Mouse (Mus musculus) limb, embryonic 11.5 days (tissue): ENCODE measurements around the gene Ly6g5c. TPM values are rescaled to one million over a fixed set of nuclear protein-coding genes. Genes with fewer than 3 reads are reported as not detected.

Experiments
- ATAC-seq: fragments of 200-750 bp; cut with Nextera tagmentation; 2 replicates; pipeline ENCODE4 v1.8.0; 2017; ENCODE audit warnings: low read depth; ENCODE audit not compliant: insufficient number of reproducible peaks, low FRiP score, low TSS enrichment
- DNase-seq: peaks from one replicate; pipeline ENCODE4 v3.0.0-alpha.2; 2015; ENCODE audit warnings: low spot score
- H3K27ac ChIP-seq: fragments of 300-500 bp; sonication (generic); replicated peaks from 2 replicates; pipeline ENCODE4 v1.5.1; 2014; ENCODE audit warnings: low read depth, mild to moderate bottlenecking, low read length
- H3K27me3 ChIP-seq: fragments of 300-500 bp; sonication (generic); 2 replicates; pipeline ENCODE4 v1.6.1; 2014; ENCODE audit warnings: mild to moderate bottlenecking, low read length, mixed read lengths; ENCODE audit not compliant: control insufficient read depth, insufficient read depth
- H3K36me3 ChIP-seq: fragments of 300-500 bp; sonication (generic); 2 replicates; pipeline ENCODE4 v1.6.1; 2014; ENCODE audit warnings: mild to moderate bottlenecking, low read length, moderate library complexity, mixed read lengths; ENCODE audit not compliant: control insufficient read depth, insufficient read depth
- H3K4me1 ChIP-seq: fragments of 300-500 bp; sonication (generic); 2 replicates; pipeline ENCODE4 v1.6.1; 2014; ENCODE audit warnings: low read length, mixed read lengths; ENCODE audit not compliant: control insufficient read depth, insufficient read depth
- H3K4me2 ChIP-seq: fragments of 300-500 bp; sonication (generic); 2 replicates; pipeline ENCODE4 v1.6.1; 2014; ENCODE audit warnings: low read depth, mild to moderate bottlenecking, moderate library complexity; ENCODE audit not compliant: severe bottlenecking
- H3K4me3 ChIP-seq: fragments of 300-500 bp; sonication (generic); 2 replicates; pipeline ENCODE4 v1.5.1; 2014; ENCODE audit warnings: low read depth, low read length
- H3K9ac ChIP-seq: fragments of 300-500 bp; sonication (generic); 2 replicates; pipeline ENCODE4 v1.6.1; 2014; ENCODE audit warnings: mild to moderate bottlenecking, low read length
- H3K9me3 ChIP-seq: fragments of 300-500 bp; sonication (generic); 2 replicates; pipeline ENCODE4 v1.6.1; 2016; ENCODE audit warnings: low read length; ENCODE audit not compliant: control insufficient read depth
- WGBS: fragments of 180-500 bp; shearing (Covaris S2); extraction: QIAGEN DNeasy Blood & Tissue Kit; methylation state at CpG from one replicate; pipeline ENCODE4 v1.1.7; 2014; 5-methylcytosine and 5-hydroxymethylcytosine counted together
- polyA plus RNA-seq: library from polyadenylated mRNA; unstranded; fragments of >200 nt; fragmentation: Nextera tagmentation; extraction: Ambion mirVana; gene quantifications from 2 replicates; pipeline ENCODE4 v1.2.1, GENCODE M21; 2014

Gene Ly6g5c
- polyA plus RNA-seq, 1 experiment from 2014 or later = not detected

DNA sequence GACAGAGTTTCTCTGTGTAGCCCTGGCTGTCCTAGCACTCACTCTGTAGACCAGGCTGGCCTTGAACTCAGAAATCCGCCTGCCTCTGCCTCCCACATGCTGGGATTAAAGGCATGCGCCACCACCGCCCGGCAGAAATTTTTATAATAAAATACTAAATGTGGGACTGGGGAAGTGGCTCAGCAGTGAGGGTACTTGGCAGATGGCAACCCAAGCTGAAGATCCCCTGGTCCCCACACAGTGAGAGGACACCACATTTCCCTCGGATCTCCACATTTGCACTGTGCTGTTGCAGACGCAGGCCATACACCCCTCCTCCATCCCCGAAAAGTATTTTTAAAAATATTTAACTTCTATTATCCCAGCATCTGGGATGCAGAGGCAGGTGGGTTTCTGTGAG, 25.4 kb downstream of the Ly6g5c start:
- Histone ChIP-seq H3K4me2 (no peak overlapping the region), H3K36me3 (peaks cover 2% of the 10 kb centered on the region; the same call in 1 of the 2 replicates), H3K4me1 (peaks cover 8% of the 10 kb centered on the region), H3K27me3 (no peaks in the 10 kb centered on the region), H3K9ac (no peak overlapping the region), H3K9me3 (no peaks in the 10 kb centered on the region), H3K27ac (no peak overlapping the region), H3K4me3 (no peak overlapping the region)
- ATAC-seq (no peak), DNase-seq (no peak)
- 94% methylated on average over 7 of the region's 7 CpGs for WGBS

DNA sequence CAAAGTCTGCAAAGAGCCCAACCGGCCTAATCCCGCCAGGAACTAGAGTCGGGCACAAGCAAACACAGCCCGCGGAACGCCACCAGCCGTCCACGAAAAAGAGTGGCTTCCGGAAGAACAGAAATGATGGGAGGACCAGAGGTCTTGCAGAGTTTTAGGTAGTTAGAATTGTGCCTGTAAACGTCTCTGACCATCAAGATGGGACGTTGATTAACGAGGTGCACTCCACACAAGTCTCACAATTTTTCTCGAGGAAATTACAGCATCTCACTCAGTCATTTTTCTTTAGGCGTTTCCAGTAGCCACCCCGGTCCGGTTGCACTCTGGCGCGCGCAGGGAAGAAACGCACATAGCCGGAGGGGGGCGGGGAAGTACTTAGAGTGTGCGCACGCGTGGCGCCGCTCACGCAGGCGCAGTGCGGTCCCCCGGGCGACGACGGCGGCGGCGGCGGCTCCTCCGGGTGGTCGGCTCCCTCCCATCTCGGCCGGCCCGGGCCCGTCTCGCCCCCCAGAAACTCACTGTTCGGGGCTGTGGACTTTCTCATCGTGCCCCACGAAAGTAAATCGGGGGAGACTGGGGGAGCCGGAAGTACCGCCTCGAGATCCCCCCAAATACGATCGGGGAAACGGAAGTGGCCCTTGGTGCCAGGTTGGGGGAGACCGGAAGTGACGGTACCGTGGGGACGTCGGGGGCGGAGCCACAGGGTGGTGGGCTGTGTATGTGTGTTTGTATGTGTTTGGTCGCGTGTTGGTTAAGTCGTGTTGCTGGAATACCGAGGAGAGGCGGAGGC, 26.9 kb downstream of the Ly6g5c start, which contains the start of gene Bag6:
TSS of gene Bag6 (plus strand) at position 378 of the 790 bp plus-strand sequence.
- WGBS = under 1% methylated on average over 66 of the region's 66 CpGs

DNA sequence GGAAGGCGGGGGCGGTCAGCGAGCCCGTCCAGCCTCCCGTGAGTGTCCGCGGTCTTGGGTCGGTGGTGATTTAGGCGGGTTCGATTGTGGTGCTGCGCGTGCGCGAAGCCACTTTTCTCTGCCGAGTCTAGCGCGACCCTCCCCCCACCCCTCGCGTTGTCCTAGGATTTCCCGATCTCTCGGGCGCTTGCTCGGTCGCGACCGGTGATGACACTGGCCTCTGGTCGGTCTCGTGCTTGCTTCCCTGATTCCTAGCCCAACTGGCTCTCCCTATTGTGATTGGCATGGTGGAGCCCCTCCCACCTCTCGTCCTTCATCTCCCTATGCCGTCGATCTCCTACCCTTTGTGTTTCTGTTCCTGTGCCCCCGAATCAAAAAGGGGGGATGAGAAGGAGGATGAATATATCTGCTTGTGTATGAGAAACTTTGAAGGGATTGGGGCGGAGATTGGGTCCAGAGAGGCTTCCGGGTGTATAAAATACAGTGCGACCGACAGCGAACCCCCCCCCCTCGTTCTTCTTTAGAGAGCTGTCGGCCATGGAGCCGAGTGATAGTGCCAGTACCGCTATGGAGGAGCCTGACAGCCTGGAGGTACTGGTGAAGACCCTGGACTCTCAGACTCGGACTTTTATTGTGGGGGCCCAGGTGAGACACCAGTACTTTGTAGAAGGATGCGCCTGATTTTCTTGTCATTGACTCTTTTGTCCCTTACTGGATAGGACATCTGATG, 27.7 kb downstream of the Ly6g5c start:
- Histone ChIP-seq H3K27me3 (no peaks in the 10 kb centered on the region), H3K4me3 (peak overlapping the region; percentile 62), H3K36me3 (peaks cover 22% of the 10 kb centered on the region), H3K9me3 (no peaks in the 10 kb centered on the region), H3K9ac (peak overlapping the region; percentile 64), H3K27ac (peak overlapping the region; percentile 81), H3K4me1 (peaks cover 8% of the 10 kb centered on the region), H3K4me2 (peak overlapping the region; percentile 62)
- under 1% methylated on average over 40 of the region's 43 CpGs for WGBS
- ATAC-seq (peak; percentile 61; the same call in 1 of the 2 replicates), DNase-seq (no peak)

More for the DNA sequence above, 26.9 kb downstream of the Ly6g5c start, which contains the start of gene Bag6:
- H3K4me1 ChIP-seq = peaks cover 8% of the 10 kb centered on the region
- peaks cover 14% of the 10 kb centered on the region for H3K36me3 ChIP-seq
- H3K4me2 ChIP-seq = peak within 1 kb of the TSS; percentile 62
- peak within 1 kb of the TSS; percentile 64 for H3K9ac ChIP-seq
- H3K9me3 ChIP-seq = no peaks in the 10 kb centered on the region
- no peaks in the 10 kb centered on the region for H3K27me3 ChIP-seq
- peak; percentile 96 for DNase-seq
- peak within 1 kb of the TSS; percentile 81 for H3K27ac ChIP-seq
- H3K4me3 ChIP-seq = peak within 1 kb of the TSS; percentile 62
- peak; percentile 90 for ATAC-seq

DNA sequence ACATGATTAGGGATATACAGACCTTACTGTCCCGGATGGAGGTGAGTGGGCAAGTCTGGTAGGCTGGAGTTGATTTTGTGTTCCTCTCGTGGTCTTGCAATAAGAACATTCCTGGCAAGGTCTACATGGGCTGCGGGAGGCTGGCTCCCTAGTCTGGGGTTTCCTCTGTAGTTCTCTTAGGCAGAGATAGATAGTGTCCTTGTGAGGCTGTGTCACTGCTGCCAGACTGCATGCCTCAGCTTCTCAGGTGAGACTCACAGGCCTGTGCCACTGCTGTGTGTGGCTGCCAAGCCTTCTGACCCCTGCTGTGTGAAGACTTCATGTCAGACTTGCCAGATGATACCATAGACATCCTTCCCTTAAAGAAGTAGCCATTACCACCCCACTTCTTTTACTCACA, 31.2 kb downstream of the Ly6g5c start:
- Histone ChIP-seq H3K9ac (no peak overlapping the region), H3K36me3 (peaks cover 52% of the 10 kb centered on the region), H3K4me2 (no peak overlapping the region), H3K4me3 (no peak overlapping the region), H3K4me1 (peaks cover 8% of the 10 kb centered on the region), H3K9me3 (no peaks in the 10 kb centered on the region; the same call in 1 of the 2 replicates), H3K27me3 (no peaks in the 10 kb centered on the region), H3K27ac (no peak overlapping the region)
- WGBS = 93% methylated on average over 3 of the region's 3 CpGs
- ATAC-seq (no peak), DNase-seq (no peak)

DNA sequence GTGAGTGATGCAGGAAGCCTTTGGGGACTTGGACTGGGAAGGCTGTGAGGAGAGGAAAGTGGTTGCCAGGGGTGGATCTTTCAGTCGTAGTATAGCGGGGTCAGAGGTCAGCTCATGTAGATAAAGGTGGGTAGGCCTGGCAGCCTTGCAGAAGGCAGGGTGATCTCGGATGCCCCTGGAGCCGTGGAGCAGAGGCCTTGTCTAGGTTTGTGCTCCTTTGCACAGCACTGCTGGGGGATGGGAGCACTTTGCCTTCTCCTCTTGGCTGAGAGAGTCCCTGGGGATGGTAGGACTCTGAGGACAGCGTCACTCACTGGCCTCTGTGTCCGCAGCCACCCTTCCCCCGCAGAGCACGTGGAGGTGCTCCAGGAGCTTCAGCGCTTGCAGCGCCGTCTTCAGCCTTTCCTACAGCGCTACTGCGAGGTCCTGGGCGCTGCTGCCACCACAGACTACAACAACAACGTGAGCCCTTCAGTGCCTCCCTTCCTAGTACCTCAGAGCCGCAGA, 32.5 kb downstream of the Ly6g5c start:
- no peaks in the 10 kb centered on the region for H3K27me3 ChIP-seq
- DNase-seq = no peak
- no peak for ATAC-seq
- no peak overlapping the region for H3K4me2 ChIP-seq
- no peaks in the 10 kb centered on the region; the same call in 1 of the 2 replicates for H3K9me3 ChIP-seq
- peaks cover 8% of the 10 kb centered on the region for H3K4me1 ChIP-seq
- no peak overlapping the region for H3K4me3 ChIP-seq
- H3K36me3 ChIP-seq = peaks cover 65% of the 10 kb centered on the region
- H3K27ac ChIP-seq = no peak overlapping the region
- no peak overlapping the region for H3K9ac ChIP-seq
- 87% methylated on average over 16 of the region's 16 CpGs for WGBS

DNA sequence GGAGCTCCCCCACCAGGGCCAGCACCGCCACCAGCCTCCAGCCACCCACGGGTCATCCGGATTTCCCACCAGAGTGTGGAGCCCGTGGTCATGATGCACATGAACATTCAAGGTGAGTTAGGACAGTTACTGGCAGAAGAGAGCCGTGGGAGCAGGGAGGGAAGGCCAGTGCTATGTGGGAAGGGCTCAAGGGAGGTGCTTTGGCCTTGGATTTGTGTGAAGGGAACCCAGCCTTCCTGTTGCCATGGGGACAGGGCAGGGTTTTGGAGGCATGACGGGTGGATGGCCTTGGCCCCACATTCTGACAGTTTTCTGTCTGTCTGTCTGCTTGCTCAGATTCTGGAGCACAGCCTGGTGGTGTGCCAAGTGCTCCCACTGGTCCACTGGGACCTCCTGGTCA, 33.9 kb downstream of the Ly6g5c start:
- Histone ChIP-seq H3K4me3 (no peak overlapping the region), H3K27ac (no peak overlapping the region), H3K4me1 (peaks cover 1% of the 10 kb centered on the region; the same call in 1 of the 2 replicates), H3K36me3 (peaks cover 74% of the 10 kb centered on the region), H3K4me2 (no peak overlapping the region), H3K9me3 (no peaks in the 10 kb centered on the region; the same call in 1 of the 2 replicates), H3K27me3 (no peaks in the 10 kb centered on the region), H3K9ac (no peak overlapping the region)
- WGBS = 95% methylated on average over 6 of the region's 6 CpGs
- DNase-seq (no peak), ATAC-seq (no peak)

DNA sequence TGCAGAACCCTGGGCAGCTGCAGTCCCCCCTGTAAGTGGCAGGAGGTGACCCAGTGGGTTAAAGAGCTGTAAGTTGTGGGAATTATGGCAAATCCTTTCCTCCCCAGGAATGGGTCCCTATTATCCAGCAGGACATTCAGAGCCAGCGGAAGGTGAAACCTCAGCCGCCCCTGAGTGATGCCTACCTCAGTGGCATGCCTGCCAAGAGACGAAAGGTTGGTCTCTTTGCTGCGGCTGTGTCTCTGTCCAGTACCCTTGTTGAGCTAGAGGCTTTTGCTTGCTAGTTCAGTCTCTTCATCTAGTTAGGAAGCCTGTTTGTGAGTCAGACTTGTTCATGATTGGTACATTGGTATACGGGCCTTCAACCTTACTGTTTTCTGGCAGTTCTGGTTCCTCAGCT, 38.1 kb downstream of the Ly6g5c start:
- Histone ChIP-seq H3K4me3 (no peak overlapping the region), H3K27ac (no peak overlapping the region), H3K36me3 (peaks cover 69% of the 10 kb centered on the region), H3K9me3 (no peaks in the 10 kb centered on the region; the same call in 1 of the 2 replicates), H3K9ac (no peak overlapping the region), H3K4me1 (no peaks in the 10 kb centered on the region), H3K4me2 (no peak overlapping the region), H3K27me3 (no peaks in the 10 kb centered on the region)
- ATAC-seq = no peak
- DNase-seq = no peak
- WGBS = 92% methylated on average over 5 of the region's 5 CpGs

DNA sequence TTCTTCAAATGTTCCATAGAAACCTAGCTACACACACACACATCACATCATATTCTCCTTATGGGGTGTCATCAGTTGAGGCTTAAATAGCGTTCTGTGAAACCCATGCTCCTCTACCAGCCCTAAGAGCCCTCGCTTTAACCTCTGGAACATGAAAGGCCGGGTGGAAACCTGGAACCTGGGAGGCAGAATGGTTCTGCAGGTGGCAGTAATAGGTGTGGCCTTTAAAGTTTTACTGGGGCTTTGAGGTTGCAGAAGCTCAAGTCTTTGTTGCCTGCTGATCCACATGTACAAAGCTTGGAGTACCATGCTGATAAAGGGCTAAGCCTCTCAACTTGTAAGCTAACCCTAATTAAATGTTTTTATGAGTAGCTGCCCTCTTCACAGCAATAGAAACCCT, 39.3 kb downstream of the Ly6g5c start:
- ATAC-seq (no peak), DNase-seq (peak; percentile 50)
- whole genome bisulfite sequencing = 43% methylated on average over 3 of the region's 3 CpGs
- peaks cover 64% of the 10 kb centered on the region for H3K36me3 ChIP-seq
- no peak overlapping the region for H3K27ac ChIP-seq
- H3K4me3 ChIP-seq = no peak overlapping the region
- H3K9me3 ChIP-seq = no peaks in the 10 kb centered on the region; the same call in 1 of the 2 replicates
- no peak overlapping the region for H3K4me2 ChIP-seq
- H3K27me3 ChIP-seq = no peaks in the 10 kb centered on the region
- no peaks in the 10 kb centered on the region for H3K4me1 ChIP-seq
- no peak overlapping the region for H3K9ac ChIP-seq
